Mouse (Mus musculus): ENCODE data around the gene Max. TPM values are rescaled to one million over a fixed set of nuclear protein-coding genes. Genes with fewer than 3 reads are reported as not detected.

The Max gene
- polyA plus RNA-seq, 1 experiment from 2014 or later, result 33.7 TPM

GRCm38 (mm10) chr12:76965876-76966275, 3.9 kb upstream of the Max start:
- no peaks in the 10 kb centered on the region for H3K27me3 ChIP-seq (ENCODE audit: control insufficient read depth, insufficient read depth, low read length)
- H3K9me3 ChIP-seq (ENCODE audit: control insufficient read depth, low read length), result no peaks in the 10 kb centered on the region
- ATAC-seq (ENCODE audit: insufficient number of reproducible peaks, low FRiP score, low TSS enrichment, low read depth) (no peak), DNase-seq (ENCODE audit: low spot score) (peak; percentile 36)
- H3K4me2 ChIP-seq (ENCODE audit: low read depth, severe bottlenecking), result no peak overlapping the region
- no peak overlapping the region for H3K27ac ChIP-seq (replicated peaks; ENCODE audit: low read depth, low read length)
- no peaks in the 10 kb centered on the region for H3K36me3 ChIP-seq (ENCODE audit: control insufficient read depth, insufficient read depth, low read length)
- 4% methylated on average over 4 of the region's 4 CpGs for WGBS
- H3K4me3 ChIP-seq (ENCODE audit: low read depth, low read length), result no peak overlapping the region
- no peak overlapping the region for H3K9ac ChIP-seq (ENCODE audit: low read length)
- no peaks in the 10 kb centered on the region; the same call in 1 of the 2 replicates for H3K4me1 ChIP-seq (ENCODE audit: control insufficient read depth, insufficient read depth, low read length)

DNA sequence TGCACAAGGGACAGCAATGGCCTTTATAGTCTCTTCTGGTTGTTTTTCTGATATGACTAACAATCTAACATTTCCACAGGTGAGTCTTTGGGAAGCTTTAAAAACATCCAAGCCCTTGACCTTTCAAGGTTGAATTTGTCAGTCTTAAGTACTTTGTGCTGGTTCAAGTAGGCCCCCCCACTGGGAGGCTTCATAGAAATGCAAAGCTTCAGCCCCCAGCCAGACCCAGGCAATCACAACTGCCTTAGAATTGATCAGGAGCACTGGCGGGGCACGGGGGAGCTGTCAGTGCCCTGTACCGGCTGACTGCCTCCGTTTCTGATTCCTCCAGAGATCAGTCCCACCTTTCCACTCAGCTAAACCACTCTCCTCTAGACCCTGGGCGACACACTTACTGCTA, 3.1 kb upstream of the Max start:
- no peaks in the 10 kb centered on the region for H3K36me3 ChIP-seq (ENCODE audit: control insufficient read depth, insufficient read depth, low read length)
- DNase-seq (ENCODE audit: low spot score) (no peak), ATAC-seq (ENCODE audit: insufficient number of reproducible peaks, low FRiP score, low TSS enrichment, low read depth) (no peak)
- H3K4me2 ChIP-seq (ENCODE audit: low read depth, severe bottlenecking), result no peak overlapping the region
- H3K27me3 ChIP-seq (ENCODE audit: control insufficient read depth, insufficient read depth, low read length), result no peaks in the 10 kb centered on the region
- H3K9ac ChIP-seq (ENCODE audit: low read length), result no peak overlapping the region
- no peaks in the 10 kb centered on the region for H3K9me3 ChIP-seq (ENCODE audit: control insufficient read depth, low read length)
- no peaks in the 10 kb centered on the region; the same call in 1 of the 2 replicates for H3K4me1 ChIP-seq (ENCODE audit: control insufficient read depth, insufficient read depth, low read length)
- H3K27ac ChIP-seq (replicated peaks; ENCODE audit: low read depth, low read length), result no peak overlapping the region
- no peak overlapping the region for H3K4me3 ChIP-seq (ENCODE audit: low read depth, low read length)
- 36% methylated on average over 5 of the region's 5 CpGs for WGBS

DNA sequence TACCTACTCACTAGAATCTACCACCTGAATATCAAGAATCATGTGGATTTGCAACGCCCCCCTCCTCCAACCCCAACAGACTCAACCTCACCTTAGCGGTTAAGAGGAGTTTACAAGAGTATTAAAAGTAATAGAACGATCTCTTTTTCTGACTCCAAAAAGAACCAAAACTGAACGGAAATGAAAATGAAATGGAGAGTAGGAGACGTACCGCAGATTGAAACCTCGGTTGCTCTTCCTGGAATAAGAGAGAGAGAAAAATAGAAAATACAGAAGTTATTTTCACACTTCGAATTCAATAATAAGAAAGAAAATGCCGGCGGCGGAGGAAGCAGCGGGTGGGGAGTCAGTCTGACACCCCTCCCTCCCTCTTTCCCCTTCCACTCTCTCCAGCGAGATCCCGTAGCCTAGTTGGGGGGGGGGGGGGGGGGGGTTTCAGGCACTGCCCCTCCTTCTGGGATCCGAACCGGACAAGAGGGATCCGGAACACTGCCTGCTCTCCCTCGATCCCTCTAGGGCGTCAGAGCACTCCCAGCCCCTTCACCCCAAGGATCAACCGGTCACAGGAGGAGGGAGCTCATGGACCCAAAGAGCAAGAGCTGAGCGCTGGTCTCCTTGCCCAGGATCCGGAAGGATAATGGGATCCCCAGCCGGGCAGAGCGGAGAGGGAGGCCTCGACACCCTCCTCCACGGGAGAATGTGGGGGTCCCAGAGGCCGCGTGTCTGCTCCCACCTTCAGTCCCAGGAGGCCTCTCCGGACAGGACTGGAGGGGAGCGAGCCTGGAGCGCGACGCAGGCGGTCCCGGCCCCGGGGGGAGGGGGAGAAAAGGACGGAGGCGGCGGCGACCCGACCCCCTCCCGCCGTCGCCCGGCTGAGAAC, 709 bp downstream of the Max start:
- ATAC-seq (ENCODE audit: insufficient number of reproducible peaks, low FRiP score, low TSS enrichment, low read depth), result peak; percentile 35
- H3K4me3 ChIP-seq (ENCODE audit: low read depth, low read length), result peak overlapping the region; percentile 63
- no peaks in the 10 kb centered on the region; the same call in 1 of the 2 replicates for H3K4me1 ChIP-seq (ENCODE audit: control insufficient read depth, insufficient read depth, low read length)
- DNase-seq (ENCODE audit: low spot score), result peak; percentile 55
- H3K9me3 ChIP-seq (ENCODE audit: control insufficient read depth, low read length), result no peaks in the 10 kb centered on the region
- no peaks in the 10 kb centered on the region for H3K27me3 ChIP-seq (ENCODE audit: control insufficient read depth, insufficient read depth, low read length)
- H3K36me3 ChIP-seq (ENCODE audit: control insufficient read depth, insufficient read depth, low read length), result no peaks in the 10 kb centered on the region
- peak overlapping the region; percentile 61 for H3K9ac ChIP-seq (ENCODE audit: low read length)
- 5% methylated on average over 44 of the region's 45 CpGs for WGBS
- no peak overlapping the region for H3K27ac ChIP-seq (replicated peaks; ENCODE audit: low read depth, low read length)
- H3K4me2 ChIP-seq (ENCODE audit: low read depth, severe bottlenecking), result peak overlapping the region; percentile 82

DNA sequence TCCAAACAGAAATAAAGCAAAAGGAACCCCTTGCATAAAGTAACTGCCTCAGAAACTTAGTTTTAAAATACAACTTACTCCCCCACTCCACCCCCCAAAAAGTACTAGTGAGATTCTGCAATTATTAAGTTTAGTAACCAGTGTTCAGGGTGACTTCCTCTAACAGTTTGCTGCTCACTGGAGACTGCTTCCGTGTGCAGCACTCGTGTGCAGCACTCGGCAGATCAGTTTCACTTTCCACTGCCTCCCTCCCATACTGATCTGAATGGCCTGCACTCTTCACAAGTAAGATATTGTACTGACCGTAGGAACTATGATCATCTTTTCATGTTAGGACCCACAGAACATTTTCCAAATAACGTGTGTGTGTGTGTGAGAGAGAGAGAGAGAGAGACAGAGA, 4.3 kb downstream of the Max start:
- Histone ChIP-seq H3K4me1 (ENCODE audit: control insufficient read depth, insufficient read depth, low read length) (no peaks in the 10 kb centered on the region; the same call in 1 of the 2 replicates), H3K4me2 (ENCODE audit: low read depth, severe bottlenecking) (no peak overlapping the region), H3K9me3 (ENCODE audit: control insufficient read depth, low read length) (no peaks in the 10 kb centered on the region), H3K4me3 (ENCODE audit: low read depth, low read length) (no peak overlapping the region), H3K9ac (ENCODE audit: low read length) (no peak overlapping the region), H3K27ac (replicated peaks; ENCODE audit: low read depth, low read length) (no peak overlapping the region), H3K36me3 (ENCODE audit: control insufficient read depth, insufficient read depth, low read length) (peaks cover 7% of the 10 kb centered on the region), H3K27me3 (ENCODE audit: control insufficient read depth, insufficient read depth, low read length) (no peaks in the 10 kb centered on the region)
- DNase-seq (ENCODE audit: low spot score) (no peak), ATAC-seq (ENCODE audit: insufficient number of reproducible peaks, low FRiP score, low TSS enrichment, low read depth) (no peak)
- 89% methylated on average over 5 of the region's 5 CpGs for WGBS

DNA sequence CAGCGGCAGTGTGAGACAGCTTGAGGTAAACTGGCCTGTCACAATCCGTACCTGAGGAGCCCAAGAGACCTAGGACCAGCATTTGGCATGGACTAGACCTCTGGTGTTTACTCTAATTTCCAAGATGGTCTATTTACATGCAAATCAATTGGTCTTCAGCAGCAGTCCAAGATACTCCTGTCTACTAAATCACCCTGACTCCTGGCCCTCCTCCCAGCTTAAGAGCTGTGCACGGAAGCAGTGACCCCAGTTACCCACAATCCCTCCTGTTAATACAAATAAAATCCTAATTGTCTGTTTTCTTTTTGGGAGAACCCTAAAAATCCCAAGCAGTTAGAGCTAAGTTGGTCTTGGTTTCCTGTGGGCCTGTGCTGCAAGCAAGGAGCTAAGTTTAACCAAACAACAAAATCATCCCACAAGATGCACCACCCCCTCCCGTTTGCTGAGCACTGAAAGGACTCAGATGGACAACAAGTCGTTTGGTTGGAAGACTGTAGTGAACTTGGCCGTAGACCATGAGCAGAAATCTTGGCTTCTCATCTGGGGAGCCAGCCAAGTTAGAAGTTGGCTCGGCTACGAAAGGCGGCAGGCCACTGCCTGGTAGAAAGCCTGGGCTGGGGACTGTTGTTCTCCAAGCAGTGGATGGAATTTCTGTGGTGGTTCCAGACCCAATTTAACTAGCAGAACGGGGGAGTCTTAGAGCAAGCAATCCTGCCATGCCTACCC, 7.1 kb downstream of the Max start:
- 82% methylated on average over 10 of the region's 10 CpGs for WGBS
- ATAC-seq (ENCODE audit: insufficient number of reproducible peaks, low FRiP score, low TSS enrichment, low read depth) (no peak), DNase-seq (ENCODE audit: low spot score) (no peak)
- H3K9me3 ChIP-seq (ENCODE audit: control insufficient read depth, low read length), result no peaks in the 10 kb centered on the region
- no peaks in the 10 kb centered on the region for H3K4me1 ChIP-seq (ENCODE audit: control insufficient read depth, insufficient read depth, low read length)
- peaks cover 11% of the 10 kb centered on the region for H3K36me3 ChIP-seq (ENCODE audit: control insufficient read depth, insufficient read depth, low read length)
- H3K4me3 ChIP-seq (ENCODE audit: low read depth, low read length), result no peak overlapping the region
- no peak overlapping the region for H3K27ac ChIP-seq (replicated peaks; ENCODE audit: low read depth, low read length)
- H3K4me2 ChIP-seq (ENCODE audit: low read depth, severe bottlenecking), result no peak overlapping the region
- H3K27me3 ChIP-seq (ENCODE audit: control insufficient read depth, insufficient read depth, low read length), result no peaks in the 10 kb centered on the region
- no peak overlapping the region for H3K9ac ChIP-seq (ENCODE audit: low read length)

- no peak overlapping the region for H3K4me3 ChIP-seq (ENCODE audit: low read depth, low read length)
- H3K4me1 ChIP-seq (ENCODE audit: control insufficient read depth, insufficient read depth, low read length), result no peaks in the 10 kb centered on the region
- no peak for DNase-seq (ENCODE audit: low spot score)
- no peaks in the 10 kb centered on the region for H3K27me3 ChIP-seq (ENCODE audit: control insufficient read depth, insufficient read depth, low read length)
- peaks cover 12% of the 10 kb centered on the region for H3K36me3 ChIP-seq (ENCODE audit: control insufficient read depth, insufficient read depth, low read length)
- ATAC-seq (ENCODE audit: insufficient number of reproducible peaks, low FRiP score, low TSS enrichment, low read depth), result no peak
- H3K9me3 ChIP-seq (ENCODE audit: control insufficient read depth, low read length), result no peaks in the 10 kb centered on the region
- H3K9ac ChIP-seq (ENCODE audit: low read length), result no peak overlapping the region
- H3K4me2 ChIP-seq (ENCODE audit: low read depth, severe bottlenecking), result no peak overlapping the region
- WGBS, result 83% methylated on average over 2 of the region's 2 CpGs
- H3K27ac ChIP-seq (replicated peaks; ENCODE audit: low read depth, low read length), result no peak overlapping the region
Observed at GRCm38 (mm10) chr12:76953750-76954363, 8.1 kb downstream of the Max start.

DNA sequence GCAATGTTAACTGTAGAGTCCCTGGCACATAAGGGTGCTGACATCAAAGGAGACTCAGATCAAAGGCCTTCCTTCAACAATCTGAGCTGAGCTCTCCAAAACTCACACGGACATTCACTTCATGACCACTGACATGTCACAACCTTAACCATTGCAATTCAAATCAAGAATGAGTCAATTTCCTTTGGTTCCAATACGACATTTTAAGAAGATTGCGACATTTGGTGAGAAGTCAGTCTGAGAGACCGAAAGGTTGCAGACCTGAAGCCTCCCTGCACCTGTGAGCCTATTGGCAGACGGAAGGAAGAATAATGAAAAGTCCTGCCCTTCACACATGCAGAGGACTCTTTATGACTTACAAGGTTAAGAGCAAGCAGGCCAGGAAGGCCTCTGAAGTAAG, 11.7 kb downstream of the Max start:
- DNase-seq (ENCODE audit: low spot score), result no peak
- H3K27ac ChIP-seq (replicated peaks; ENCODE audit: low read depth, low read length), result no peak overlapping the region
- H3K36me3 ChIP-seq (ENCODE audit: control insufficient read depth, insufficient read depth, low read length), result peaks cover 18% of the 10 kb centered on the region
- no peaks in the 10 kb centered on the region for H3K27me3 ChIP-seq (ENCODE audit: control insufficient read depth, insufficient read depth, low read length)
- ATAC-seq (ENCODE audit: insufficient number of reproducible peaks, low FRiP score, low TSS enrichment, low read depth), result no peak
- H3K9ac ChIP-seq (ENCODE audit: low read length), result no peak overlapping the region
- H3K4me3 ChIP-seq (ENCODE audit: low read depth, low read length), result no peak overlapping the region
- WGBS, result 88% methylated on average over 5 of the region's 5 CpGs
- no peak overlapping the region for H3K4me2 ChIP-seq (ENCODE audit: low read depth, severe bottlenecking)
- H3K9me3 ChIP-seq (ENCODE audit: control insufficient read depth, low read length), result no peaks in the 10 kb centered on the region
- H3K4me1 ChIP-seq (ENCODE audit: control insufficient read depth, insufficient read depth, low read length), result no peaks in the 10 kb centered on the region

DNA sequence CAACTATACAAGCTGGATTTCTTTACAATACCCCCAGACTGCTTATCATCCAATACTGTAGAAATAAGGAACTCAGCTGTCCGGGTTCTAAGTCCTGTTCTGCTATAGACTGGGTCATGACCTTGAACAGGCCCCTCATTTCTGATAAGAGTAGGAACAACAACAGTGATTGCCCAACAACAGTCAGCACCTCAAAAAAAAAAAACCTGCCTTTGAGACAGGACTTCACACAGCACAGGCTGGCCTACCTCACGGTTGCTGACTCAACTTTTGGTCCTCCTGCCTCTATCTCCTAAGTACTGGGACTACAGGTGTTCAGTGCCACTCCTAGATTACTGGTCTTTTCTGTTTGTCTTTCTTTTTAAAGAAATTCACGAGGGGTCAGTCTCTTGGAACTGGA, 13.2 kb downstream of the Max start:
- Histone ChIP-seq H3K9me3 (ENCODE audit: control insufficient read depth, low read length) (no peaks in the 10 kb centered on the region), H3K4me2 (ENCODE audit: low read depth, severe bottlenecking) (no peak overlapping the region), H3K27ac (replicated peaks; ENCODE audit: low read depth, low read length) (no peak overlapping the region), H3K36me3 (ENCODE audit: control insufficient read depth, insufficient read depth, low read length) (peaks cover 18% of the 10 kb centered on the region), H3K9ac (ENCODE audit: low read length) (no peak overlapping the region), H3K4me3 (ENCODE audit: low read depth, low read length) (no peak overlapping the region), H3K27me3 (ENCODE audit: control insufficient read depth, insufficient read depth, low read length) (no peaks in the 10 kb centered on the region), H3K4me1 (ENCODE audit: control insufficient read depth, insufficient read depth, low read length) (no peaks in the 10 kb centered on the region)
- WGBS, result 91% methylated on average over 3 of the region's 3 CpGs
- no peak for DNase-seq (ENCODE audit: low spot score)
- no peak for ATAC-seq (ENCODE audit: insufficient number of reproducible peaks, low FRiP score, low TSS enrichment, low read depth)

All from limb, embryonic 11.5 days (tissue).